Comparison of ENCODE assay signal across 8 mouse cellular contexts in genomic region chr17:78882401-78883112, GRCm38 (mm10). TPM values are rescaled to one million over a fixed set of nuclear protein-coding genes. Genes with fewer than 3 reads are reported as not detected.
DNase-seq lines count a peak whose midpoint lies in the region; ATAC-seq and TF ChIP-seq lines count a peak whose summit lies in the region.

Eif2ak2 (minus strand) TSS chr17:78882573.

- TF ChIP-seq EP300 in MEL (IDR thresholded peaks at IDR 0.05; ENCODE audit: low read depth in 1 of 2, low read length in 2 of 2) = no peak

- peak within 1 kb of the TSS; percentile 63 for H3K4me2 ChIP-seq in forebrain, embryonic 16.5 days (ENCODE audit: low read length)

- TF ChIP-seq POLR2A in MEL (IDR thresholded peaks at IDR 0.05; ENCODE audit: control insufficient read depth in 1 of 2, insufficient read depth in 1 of 2, low read depth in 1 of 2, low read length in 2 of 2, poor library complexity in 1 of 2) = peak; percentile 83
- no peak for TF ChIP-seq POLR2A in cerebellum, adult 2 months (IDR thresholded peaks at IDR 0.05; ENCODE audit: borderline replicate concordance, insufficient read depth, low read length)
- TF ChIP-seq POLR2A in lung, adult 2 months (IDR thresholded peaks at IDR 0.05; ENCODE audit: borderline replicate concordance, extremely low read depth, low read depth, low read length) = peak; percentile 76; the same call in 1 of the 2 replicates
- no peak for TF ChIP-seq POLR2A in thymus, adult 2 months (IDR thresholded peaks at IDR 0.05; ENCODE audit: control insufficient read depth, extremely low read depth, insufficient read depth, low read length, poor library complexity)

- TF ChIP-seq CTCF in MEL (IDR thresholded peaks at IDR 0.05 in 2 of 3, conservative IDR thresholded peaks at IDR 0.05 in 1 of 3; ENCODE audit: control insufficient read depth in 1 of 3, insufficient read depth in 1 of 3, low read depth in 2 of 3, low read length in 3 of 3, poor library complexity in 1 of 3, severe bottlenecking in 1 of 3) = no peak
- TF ChIP-seq CTCF in cerebellum, adult 2 months (IDR thresholded peaks at IDR 0.05; ENCODE audit: borderline replicate concordance, insufficient read depth, low read depth, low read length) = no peak
- TF ChIP-seq CTCF in lung, adult 2 months (IDR thresholded peaks at IDR 0.05; ENCODE audit: insufficient read depth, low read length) = no peak
- TF ChIP-seq CTCF in thymus, adult 2 months (IDR thresholded peaks at IDR 0.05; ENCODE audit: borderline replicate concordance, control insufficient read depth, extremely low read depth, insufficient read depth, low read length, poor library complexity) = no peak

- H3K9me3 ChIP-seq in MEL (replicated peaks; ENCODE audit: insufficient read depth, low read length) = no peaks in the 10 kb centered on the region
- no peaks in the 10 kb centered on the region for H3K9me3 ChIP-seq in forebrain, embryonic 16.5 days (ENCODE audit: control insufficient read depth, low read length)

- TF ChIP-seq RAD21 in MEL (IDR thresholded peaks at IDR 0.05; ENCODE audit: low read depth, low read length) = no peak

- peaks cover 3 to 10% of the 10 kb centered on the region in 2 experiments; a peak in 3 of 4 replicates for H3K4me1 ChIP-seq in MEL (ENCODE audit: control insufficient read depth in 1 of 2, insufficient read depth in 2 of 2, low read length in 2 of 2)
- no peaks in the 10 kb centered on the region; the same call in 1 of the 2 replicates for H3K4me1 ChIP-seq in cerebellum, adult 2 months (ENCODE audit: control insufficient read depth, insufficient read depth, low read length)
- H3K4me1 ChIP-seq in forebrain, embryonic 16.5 days (replicated peaks; ENCODE audit: control insufficient read depth, insufficient read depth, low read length) = peaks cover 7% of the 10 kb centered on the region; the same call in 1 of the 2 replicates
- no peaks in the 10 kb centered on the region for H3K4me1 ChIP-seq in lung, adult 2 months (ENCODE audit: control insufficient read depth, insufficient read depth, low read length)
- peaks cover 11% of the 10 kb centered on the region for H3K4me1 ChIP-seq in thymus, adult 2 months (replicated peaks; ENCODE audit: control insufficient read depth, insufficient read depth, low read length)

- H3K27me3 ChIP-seq in MEL (ENCODE audit: control insufficient read depth in 1 of 2, insufficient read depth in 2 of 2, low read length in 2 of 2) = no peaks in the 10 kb centered on the region
- H3K27me3 ChIP-seq in cerebellum, adult 2 months (ENCODE audit: control insufficient read depth, insufficient read depth, low read length) = no peaks in the 10 kb centered on the region
- no peaks in the 10 kb centered on the region for H3K27me3 ChIP-seq in forebrain, embryonic 16.5 days (replicated peaks; ENCODE audit: control insufficient read depth, insufficient read depth, low read length)
- H3K27me3 ChIP-seq in thymus, adult 2 months (ENCODE audit: control insufficient read depth, insufficient read depth, low read length) = no peaks in the 10 kb centered on the region

- intact Hi-C loops in heart, postnatal 36 days (cut with DNase I) = no loop called here

- peaks cover 6% of the 10 kb centered on the region for H3K79me2 ChIP-seq in MEL (ENCODE audit: control insufficient read depth, insufficient read depth, low read length, poor library complexity)

- peak within 1 kb of the TSS; percentile 87 for H3K9ac ChIP-seq in MEL (ENCODE audit: control insufficient read depth, low read depth, low read length, poor library complexity, severe bottlenecking)
- peak within 1 kb of the TSS; percentile 47 for H3K9ac ChIP-seq in forebrain, embryonic 16.5 days (replicated peaks; ENCODE audit: low read depth, low read length)

- peak; percentile 90 for DNase-seq in MEL (ENCODE audit: low read depth, low spot score)
- peak; percentile 60 to 63 for DNase-seq in cerebellum, adult 2 months
- DNase-seq in heart, postnatal 36 days = peak; percentile 80 to 82
- DNase-seq in layer of hippocampus, adult 18-20 months (ENCODE audit: low spot score in 2 of 2) = peak; percentile 16 to 25
- peak; percentile 83 for DNase-seq in lung, adult 2 months
- DNase-seq in thymus, adult 2 months = peak; percentile 75

- H3K27ac ChIP-seq in MEL (ENCODE audit: control insufficient read depth, low read depth, low read length) = peak within 1 kb of the TSS; percentile 68
- no peak within 1 kb of the TSS for H3K27ac ChIP-seq in cerebellum, adult 2 months (ENCODE audit: insufficient read depth, low read length)
- no peak within 1 kb of the TSS for H3K27ac ChIP-seq in forebrain, embryonic 16.5 days (ENCODE audit: low read length)
- peak within 1 kb of the TSS; percentile 41; the same call in 1 of the 2 replicates for H3K27ac ChIP-seq in thymus, adult 2 months (ENCODE audit: control insufficient read depth, insufficient read depth, low read length)

- peak within 1 kb of the TSS; percentile 76 to 91 for H3K4me3 ChIP-seq in MEL (ENCODE audit: control insufficient read depth in 1 of 2, insufficient read depth in 1 of 2, low read depth in 2 of 2, low read length in 2 of 2)
- H3K4me3 ChIP-seq in cerebellum, adult 2 months (replicated peaks; ENCODE audit: insufficient read depth, low read depth, low read length) = peak within 1 kb of the TSS; percentile 80
- H3K4me3 ChIP-seq in forebrain, embryonic 16.5 days (replicated peaks; ENCODE audit: low read length) = peak within 1 kb of the TSS; percentile 34
- peak within 1 kb of the TSS; percentile 71 for H3K4me3 ChIP-seq in lung, adult 2 months (replicated peaks; ENCODE audit: extremely low read depth, low read depth, low read length)
- H3K4me3 ChIP-seq in thymus, adult 2 months (ENCODE audit: control insufficient read depth, insufficient read depth, low read length) = peak within 1 kb of the TSS; percentile 90

- ATAC-seq in forebrain, embryonic 16.5 days = peak; percentile 93
- ATAC-seq in neutrophil, adult 5-6 weeks (ENCODE audit: extremely low read depth, insufficient number of reproducible peaks, low FRiP score, poor library complexity, severe bottlenecking) = peak; percentile 69; the same call in 1 of the 2 replicates

- WGBS in cerebellum, adult 2 months = 1% methylated on average over 28 of the region's 28 CpGs
- WGBS in forebrain, embryonic 16.5 days = under 1% methylated on average over 28 of the region's 28 CpGs
- 1% methylated on average over 28 of the region's 28 CpGs for WGBS in lung, adult 2 months
- WGBS in thymus, adult 2 months = 3% methylated on average over 28 of the region's 28 CpGs

- H3K36me3 ChIP-seq in MEL (ENCODE audit: control insufficient read depth in 1 of 2, insufficient read depth in 2 of 2, low read length in 2 of 2) = peaks cover 0 to 3% of the 10 kb centered on the region in 2 experiments; a peak in 1 of 4 replicates
- no peaks in the 10 kb centered on the region for H3K36me3 ChIP-seq in forebrain, embryonic 16.5 days (ENCODE audit: control insufficient read depth, insufficient read depth)
- peaks cover 1% of the 10 kb centered on the region; the same call in 1 of the 2 replicates for H3K36me3 ChIP-seq in thymus, adult 2 months (ENCODE audit: control insufficient read depth, insufficient read depth, low read length)

TF ChIP-seq in MEL, 35 proteins besides CTCF, POLR2A, EP300 and RAD21:
- TF ChIP-seq NELFE (IDR thresholded peaks at IDR 0.05; ENCODE audit: low read depth, low read length) (peak; percentile 63), CHD2 (IDR thresholded peaks at IDR 0.05; ENCODE audit: low read length) (peak; percentile 83), MAZ (IDR thresholded peaks at IDR 0.05; ENCODE audit: low read depth, low read length) (peak; percentile 68; the same call in 1 of the 2 replicates), MYB (IDR thresholded peaks at IDR 0.05; ENCODE audit: low read depth, low read length) (0 out of 2 replicates have a peak, but pooled peaks have one; percentile 28), SIN3A (IDR thresholded peaks at IDR 0.05; ENCODE audit: low read length) (no peak; the same call in none of the 2 replicates), ELF1 (IDR thresholded peaks at IDR 0.05; ENCODE audit: low read depth, low read length) (peak; percentile 57; the same call in 1 of the 2 replicates), TCF12 (IDR thresholded peaks at IDR 0.05; ENCODE audit: low read depth, low read length) (peak; percentile 47), POLR2AphosphoS5 (IDR thresholded peaks at IDR 0.05; ENCODE audit: borderline replicate concordance, low read depth, low read length) (no peak), MXI1 (IDR thresholded peaks at IDR 0.05; ENCODE audit: low read depth, low read length) (peak; percentile 38; the same call in 1 of the 2 replicates), JUND (IDR thresholded peaks at IDR 0.05; ENCODE audit: low read depth, low read length) (no peak), TBP (IDR thresholded peaks at IDR 0.05; ENCODE audit: low read depth, low read length) (0 out of 2 replicates have a peak, but pooled peaks have one; percentile 14), ZKSCAN1 (IDR thresholded peaks at IDR 0.05; ENCODE audit: low read depth, low read length) (no peak), MYC (IDR thresholded peaks at IDR 0.05; ENCODE audit: low read depth, low read length) (peak; percentile 48; the same call in 1 of the 2 replicates), UBTF (IDR thresholded peaks at IDR 0.05; ENCODE audit: borderline replicate concordance, insufficient read depth, low read depth, low read length) (no peak), BHLHE40 (IDR thresholded peaks at IDR 0.05; ENCODE audit: borderline replicate concordance, low read depth, low read length) (no peak), HCFC1 (IDR thresholded peaks at IDR 0.05; ENCODE audit: low read depth, low read length) (peak; percentile 74), POLR2AphosphoS2 (IDR thresholded peaks at IDR 0.05; ENCODE audit: low read length) (peak; percentile 26; the same call in 1 of the 2 replicates), ETS1 (IDR thresholded peaks at IDR 0.05; ENCODE audit: low read depth, low read length) (0 out of 2 replicates have a peak, but pooled peaks have one; percentile 12)

RNA-seq across cellular contexts. Expression of gene Eif2ak2, which starts in this region (rescaled TPM):
- total RNA-seq in MEL (2012; rRNA removed) = 10.2 and 14.1 TPM in 2 replicates
- polyA plus RNA-seq in MEL (2012; ENCODE audit: insufficient read depth in 1 of 2, insufficient read length in 2 of 2, low read depth in 1 of 2, low replicate concordance in 2 of 2, missing spikeins in 1 of 2) = 10 to 100 TPM in 1 of 2 experiments, not detected in 1; 18.1 TPM
- 2.7 and 2.9 TPM in 2 replicates for polyA plus RNA-seq in cerebellum, adult 2 months (2012; rRNA removed)
- 2.2 and 3.1 TPM in 2 replicates for polyA plus RNA-seq in forebrain, embryonic 16.5 days (2015; fragmentation: Nextera tagmentation; extraction: Ambion mirVana)
- total RNA-seq in heart, postnatal 36 days (2021) = 10 to 100 TPM; 10.2 to 10.7 TPM
- 1 to 10 TPM; 4.4 to 6.3 TPM for total RNA-seq in layer of hippocampus, adult 18-20 months (2021)
- 3.9 and 7.5 TPM in 2 replicates for polyA plus RNA-seq in lung, adult 2 months (2012; rRNA removed)
- 43.1 and 52.8 TPM in 2 replicates for total RNA-seq in neutrophil, adult 5-6 weeks (2017)
- polyA plus RNA-seq in thymus, adult 2 months (2012; rRNA removed) = 3.6 and 4.9 TPM in 2 replicates

Comparison
In these comparisons a context has a peak if more than half of its experiments do, and no peak if none do; other contexts are left out.
1. DNase-seq: peak in every context shown above with its lines; median percentile 90 in MEL; 83 in lung, adult 2 months; 81 in heart, postnatal 36 days; 75 in thymus, adult 2 months; 62 in cerebellum, adult 2 months; 20 in layer of hippocampus, adult 18-20 months.
2. H3K27ac ChIP-seq: peak in MEL (single experiment) and thymus, adult 2 months (single experiment); none in cerebellum, adult 2 months (single experiment) and forebrain, embryonic 16.5 days (single experiment).
3. H3K4me3 ChIP-seq: peak in every context shown above with its lines; median percentile 90 in thymus, adult 2 months; 84 in MEL; 80 in cerebellum, adult 2 months; 71 in lung, adult 2 months; 34 in forebrain, embryonic 16.5 days.
4. POLR2A ChIP-seq: peak in MEL (2 of 2) and lung, adult 2 months (single experiment); none in cerebellum, adult 2 months (single experiment) and thymus, adult 2 months (single experiment).